Mouse (Mus musculus): Measurements from ENCODE around the gene Gm20835. TPM values are rescaled to one million over a fixed set of nuclear protein-coding genes. Genes with fewer than 3 reads are reported as not detected.
"Not testable (repeated sequence)": the region's sequence is repeated elsewhere in the genome, so short reads cannot be mapped to it uniquely, and the experiment has no call there.

Gene Gm20835
- not detected in 2 replicates for polyA plus RNA-seq (2015; fragmentation: Nextera tagmentation; extraction: Ambion mirVana)

DNA sequence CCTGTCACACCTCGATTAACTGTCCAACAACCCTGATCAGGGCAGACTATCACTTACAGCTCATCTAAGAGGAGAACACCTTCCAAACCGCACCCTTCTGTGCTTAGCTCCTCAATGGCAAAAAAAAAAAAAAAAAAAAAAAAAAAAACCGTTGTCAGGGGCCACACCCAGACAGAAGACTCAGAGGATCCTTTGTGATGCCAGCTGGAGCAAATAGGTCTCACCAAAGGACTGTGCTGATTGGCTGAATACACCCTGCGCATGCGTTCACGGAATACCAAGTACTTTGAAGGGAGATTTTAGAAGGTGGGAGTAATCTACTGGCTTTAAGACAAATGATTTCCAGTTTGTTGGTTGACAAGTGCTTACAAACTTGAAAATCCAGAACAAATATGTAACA, at the start of gene Gm20835:
Gm20835 (minus strand) TSS at position 101 of the 400 bp plus-strand sequence.
- not testable (repeated sequence) for H3K4me2 ChIP-seq (replicated peaks; ENCODE audit: low read depth, low read length); DNase-seq (ENCODE audit: low spot score); H3K27me3 ChIP-seq (replicated peaks; ENCODE audit: insufficient read depth, low read length); H3K9me3 ChIP-seq (ENCODE audit: low read length); H3K36me3 ChIP-seq (ENCODE audit: insufficient read depth, low read length); H3K9ac ChIP-seq (replicated peaks; ENCODE audit: low read depth); H3K27ac ChIP-seq (ENCODE audit: low read length); H3K4me1 ChIP-seq (ENCODE audit: insufficient read depth, low read depth, low read length); H3K4me3 ChIP-seq (ENCODE audit: low read depth, low read length); ATAC-seq
- WGBS: no CpG with 5 or more reads among the region's 6 CpGs

Measured in lung, postnatal 0 days (tissue).